Mouse (Mus musculus) embryonic facial prominence, embryonic 10.5 days (tissue): ENCODE measurements around the gene Scn4a. TPM values are rescaled to one million over a fixed set of nuclear protein-coding genes. Genes with fewer than 3 reads are reported as not detected.

Experiments
- DNase-seq: peaks from one replicate; pipeline ENCODE4 v3.0.0-alpha.2; 2017; ENCODE audit warnings: low spot score
- H3K27ac ChIP-seq: fragments of 300-500 bp; sonication (generic); replicated peaks from 2 replicates; pipeline ENCODE4 v1.5.1; 2016; ENCODE audit warnings: mild to moderate bottlenecking
- H3K27me3 ChIP-seq: fragments of 300-500 bp; sonication (generic); replicated peaks from 2 replicates; pipeline ENCODE4 v1.6.1; 2016; ENCODE audit warnings: low read depth, mild to moderate bottlenecking; ENCODE audit not compliant: poor library complexity, severe bottlenecking
- H3K36me3 ChIP-seq: fragments of 300-500 bp; sonication (generic); replicated peaks from 2 replicates; pipeline ENCODE4 v1.6.1; 2016; ENCODE audit warnings: mild to moderate bottlenecking, moderate library complexity
- H3K4me1 ChIP-seq: fragments of 300-500 bp; sonication (generic); 2 replicates; pipeline ENCODE4 v1.6.1; 2016
- H3K4me3 ChIP-seq: fragments of 300-500 bp; sonication (generic); 2 replicates; pipeline ENCODE4 v1.5.1; 2016; ENCODE audit warnings: mild to moderate bottlenecking, moderate library complexity
- H3K9me3 ChIP-seq: fragments of 300-500 bp; sonication (generic); 2 replicates; pipeline ENCODE4 v1.6.1; 2016; ENCODE audit warnings: mild to moderate bottlenecking
- WGBS: fragments of 180-500 bp; shearing (Covaris S2); methylation state at CpG from one replicate; pipeline ENCODE4 v1.1.7; 2016; 5-methylcytosine and 5-hydroxymethylcytosine counted together
- polyA plus RNA-seq: library from polyadenylated mRNA; unstranded; fragments of >200 nt; fragmentation: Nextera tagmentation; extraction: Ambion mirVana; gene quantifications from 2 replicates; pipeline ENCODE4 v1.2.1, GENCODE M21; 2016

Gene Scn4a
- polyA plus RNA-seq, 1 experiment from 2014 or later = 0.04 TPM

DNA sequence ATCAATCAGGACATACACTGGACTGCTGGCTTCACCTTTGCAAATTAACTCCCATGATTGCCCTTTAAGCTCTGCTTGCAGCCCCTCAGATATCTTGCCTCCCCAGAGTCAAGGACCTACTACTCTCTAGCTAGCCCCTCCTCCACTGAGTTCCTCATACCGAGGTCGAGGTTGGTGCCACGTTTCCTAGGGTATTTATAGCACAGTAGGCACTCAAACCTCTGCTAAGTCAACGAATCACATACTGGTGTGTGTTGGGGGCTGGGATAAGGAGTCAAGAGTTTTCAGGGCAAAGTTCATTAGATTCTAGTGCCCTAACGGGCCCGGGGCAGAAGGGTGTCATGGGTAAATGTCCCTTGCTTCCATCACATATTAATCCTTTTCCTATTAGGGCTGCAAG, 24.0 kb downstream of the Scn4a start:
- WGBS = 75% methylated on average over 6 of the region's 6 CpGs
- H3K27ac ChIP-seq = no peak overlapping the region
- H3K9me3 ChIP-seq = no peaks in the 10 kb centered on the region
- H3K4me3 ChIP-seq = no peak overlapping the region
- H3K27me3 ChIP-seq = no peaks in the 10 kb centered on the region
- DNase-seq = no peak
- H3K4me1 ChIP-seq = peaks cover 40% of the 10 kb centered on the region
- H3K36me3 ChIP-seq = no peaks in the 10 kb centered on the region

DNA sequence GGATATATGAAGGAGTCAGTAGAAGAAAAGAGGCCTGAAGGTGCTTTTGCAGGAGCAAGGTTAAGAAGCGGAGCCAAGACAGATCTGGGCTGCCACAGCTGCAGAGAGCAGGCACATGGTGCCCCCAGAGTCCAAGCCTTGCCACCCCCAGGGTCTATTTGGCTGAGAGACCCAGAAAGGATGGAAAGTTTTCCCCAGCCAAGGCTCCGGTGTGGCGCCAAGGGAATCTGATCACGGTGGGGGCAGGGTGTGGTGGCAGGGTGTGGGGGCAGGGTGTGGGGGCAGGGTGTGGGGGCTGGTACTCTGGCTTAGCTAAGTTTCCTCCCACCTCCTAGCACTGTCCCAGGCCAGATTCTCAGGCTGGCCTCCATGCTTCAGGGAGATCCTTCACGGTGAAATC, 24.6 kb downstream of the Scn4a start:
- no peaks in the 10 kb centered on the region for H3K9me3 ChIP-seq
- DNase-seq = no peak
- 0 out of 2 replicates have a peak overlapping the region, but pooled peaks have one; percentile 11 for H3K27ac ChIP-seq
- WGBS = 66% methylated on average over 5 of the region's 5 CpGs
- H3K4me3 ChIP-seq = no peak overlapping the region
- H3K36me3 ChIP-seq = no peaks in the 10 kb centered on the region
- no peaks in the 10 kb centered on the region for H3K27me3 ChIP-seq
- peaks cover 34% of the 10 kb centered on the region for H3K4me1 ChIP-seq

DNA sequence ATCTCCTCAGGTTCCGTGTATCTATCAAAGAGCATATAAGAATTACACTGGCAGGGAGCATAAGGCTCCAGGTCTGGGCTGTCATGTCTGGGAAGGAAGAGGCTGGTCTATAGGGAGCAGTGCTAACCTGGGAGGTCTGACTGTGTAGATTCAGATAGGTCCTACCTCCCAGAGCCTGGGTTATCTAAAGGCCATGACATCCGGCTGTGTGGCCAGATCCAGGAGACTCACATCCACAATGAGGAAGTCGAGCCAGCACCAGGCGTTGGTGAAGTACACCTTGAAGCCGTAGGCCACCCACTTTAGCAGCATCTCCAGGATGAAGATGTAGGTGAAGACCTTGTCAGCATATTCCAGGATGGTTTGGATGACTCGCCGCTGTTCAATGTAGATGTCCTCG, 26.6 kb downstream of the Scn4a start:
- Histone ChIP-seq H3K27me3 (no peaks in the 10 kb centered on the region), H3K4me1 (peaks cover 29% of the 10 kb centered on the region), H3K36me3 (no peaks in the 10 kb centered on the region), H3K9me3 (no peaks in the 10 kb centered on the region), H3K4me3 (no peak overlapping the region), H3K27ac (no peak overlapping the region)
- WGBS = 86% methylated on average over 8 of the region's 8 CpGs
- DNase-seq = no peak

DNA sequence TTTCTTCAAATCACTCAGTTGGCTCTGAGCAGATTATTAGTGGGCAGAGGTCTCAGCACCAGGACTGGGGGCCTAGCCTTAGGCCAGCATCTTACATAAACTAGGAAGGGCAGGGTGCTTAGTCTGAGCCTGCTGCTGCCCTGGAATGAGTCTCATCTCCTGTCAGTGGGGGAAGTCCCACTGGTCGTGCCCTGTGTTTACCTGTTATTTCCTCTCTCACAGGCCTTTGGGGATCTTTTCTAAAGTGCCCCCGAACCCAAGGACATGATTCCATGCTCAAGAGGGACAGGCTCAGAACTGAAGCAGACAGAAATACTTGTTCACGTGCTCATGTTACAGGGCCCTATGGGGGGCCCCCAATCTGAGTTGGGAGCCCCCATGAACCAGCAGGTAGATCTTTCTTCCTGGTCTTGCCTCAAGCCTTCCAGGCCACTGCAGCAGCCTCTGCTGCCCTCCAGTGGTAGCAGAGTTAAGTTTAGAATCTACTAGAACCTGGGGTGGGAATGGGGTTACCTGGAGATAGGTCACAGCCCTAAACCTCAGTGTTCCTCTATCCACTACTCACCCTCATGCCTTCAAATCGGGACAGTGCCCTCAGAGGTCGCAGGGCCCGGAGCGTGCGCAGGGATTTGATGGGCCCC, 27.4 kb downstream of the Scn4a start:
- 68% methylated on average over 8 of the region's 8 CpGs for WGBS

DNA sequence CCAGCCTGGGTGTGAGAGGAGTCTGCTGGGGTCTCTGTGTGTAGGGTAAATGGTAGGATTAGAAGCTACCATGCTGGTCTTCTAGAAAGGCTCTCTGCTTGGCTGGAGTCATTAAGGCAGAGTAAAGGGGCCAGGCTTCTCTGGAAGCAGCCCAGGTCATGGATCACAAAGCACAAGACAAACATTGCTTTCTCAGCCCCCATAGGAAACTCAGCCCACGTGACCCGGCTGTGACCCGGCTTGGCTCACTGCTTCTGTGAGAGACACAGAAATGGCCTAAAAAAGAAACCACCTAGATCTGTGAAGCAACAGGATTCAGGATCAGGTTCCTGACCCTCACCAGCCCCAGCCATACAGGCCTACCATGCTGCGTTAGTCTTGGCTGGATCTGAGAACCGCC, 28.2 kb downstream of the Scn4a start:
- no peak for DNase-seq
- Histone ChIP-seq H3K27ac (peak overlapping the region; percentile 40; the same call in 1 of the 2 replicates), H3K4me3 (no peak overlapping the region), H3K27me3 (no peaks in the 10 kb centered on the region), H3K9me3 (no peaks in the 10 kb centered on the region), H3K36me3 (no peaks in the 10 kb centered on the region), H3K4me1 (peaks cover 29% of the 10 kb centered on the region)
- 66% methylated on average over 5 of the region's 5 CpGs for WGBS

More for the DNA sequence above, 27.4 kb downstream of the Scn4a start:
- Histone ChIP-seq H3K27ac (peak overlapping the region; percentile 40; the same call in 1 of the 2 replicates), H3K4me3 (no peak overlapping the region), H3K27me3 (no peaks in the 10 kb centered on the region), H3K9me3 (no peaks in the 10 kb centered on the region), H3K4me1 (peaks cover 29% of the 10 kb centered on the region), H3K36me3 (no peaks in the 10 kb centered on the region)
- DNase-seq = peak; percentile 65

DNA sequence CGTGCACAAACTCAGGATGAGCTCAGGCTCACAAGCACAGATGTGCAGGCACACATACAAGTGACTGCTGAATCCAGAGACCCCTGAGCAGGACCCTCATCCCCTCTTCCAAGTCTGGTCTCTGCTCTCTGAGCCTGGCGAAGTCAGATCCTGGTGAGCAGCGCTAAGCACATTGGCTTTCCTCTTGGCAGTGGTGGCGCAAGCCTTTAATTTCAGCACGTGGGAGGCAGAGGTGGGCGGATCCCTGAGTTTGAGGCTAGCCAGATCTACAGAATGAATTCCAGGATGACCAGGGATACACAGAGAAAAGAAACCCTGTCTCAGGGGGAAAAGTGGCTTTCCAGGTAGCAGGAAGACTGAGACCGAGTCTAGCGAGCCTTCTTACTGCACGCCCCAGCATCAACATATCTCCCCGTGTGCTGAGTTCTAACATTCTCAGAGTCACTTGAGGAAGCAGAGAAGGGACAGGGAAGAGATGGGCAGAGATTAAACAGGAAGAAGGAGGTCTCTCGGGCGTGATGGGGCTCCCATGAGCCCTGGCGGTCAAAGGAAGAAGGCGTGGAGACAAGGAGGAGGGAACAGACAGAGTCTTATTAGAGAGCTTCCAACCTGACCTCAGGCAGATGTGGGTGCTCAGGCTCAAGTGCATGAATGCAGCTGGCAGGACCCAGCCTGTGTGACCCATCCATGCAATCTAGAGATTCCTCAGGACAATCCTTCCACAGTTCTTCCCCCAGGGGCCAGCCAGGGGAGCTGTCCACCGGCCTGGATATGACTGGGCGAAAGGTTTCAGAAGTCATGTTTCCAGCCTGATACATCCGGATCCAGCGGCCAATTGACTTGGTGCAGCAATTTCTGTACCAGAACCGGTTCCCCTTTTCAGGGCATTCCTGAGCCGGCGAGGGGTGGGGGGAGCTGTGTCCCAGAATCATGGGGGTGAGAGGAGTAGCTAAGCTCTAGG, 34.4 kb downstream of the Scn4a start:
- no peaks in the 10 kb centered on the region for H3K9me3 ChIP-seq
- DNase-seq = no peak
- no peak overlapping the region for H3K27ac ChIP-seq
- H3K4me3 ChIP-seq = no peak overlapping the region
- WGBS = 75% methylated on average over 21 of the region's 21 CpGs
- H3K4me1 ChIP-seq = peaks cover 56% of the 10 kb centered on the region
- H3K27me3 ChIP-seq = 0 out of 2 replicates have a peak, but pooled peaks cover 3% of the 10 kb centered on the region
- H3K36me3 ChIP-seq = no peaks in the 10 kb centered on the region

DNA sequence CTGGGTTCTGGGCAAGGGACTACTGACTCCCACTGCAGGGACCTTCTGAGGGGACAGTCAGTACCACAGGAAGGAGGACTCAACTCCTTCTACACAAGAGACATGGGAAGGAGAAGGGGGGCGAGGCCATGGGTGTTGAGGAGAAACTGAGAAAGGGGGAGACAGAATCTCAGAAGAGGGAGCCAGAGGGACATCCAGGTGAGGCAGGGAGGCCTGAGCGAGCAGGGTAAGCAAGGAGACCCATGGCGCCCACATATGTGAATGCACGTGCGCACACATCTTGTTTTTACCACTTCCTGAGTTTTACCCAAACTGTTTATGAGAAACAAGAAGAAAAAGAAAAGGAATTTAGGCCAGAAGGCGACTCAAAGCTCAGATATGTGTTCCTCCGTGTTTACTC, 35.3 kb downstream of the Scn4a start:
- H3K36me3 ChIP-seq = no peaks in the 10 kb centered on the region
- WGBS = 86% methylated on average over 7 of the region's 7 CpGs
- no peak overlapping the region for H3K4me3 ChIP-seq
- 0 out of 2 replicates have a peak, but pooled peaks cover 3% of the 10 kb centered on the region for H3K27me3 ChIP-seq
- no peaks in the 10 kb centered on the region for H3K9me3 ChIP-seq
- H3K27ac ChIP-seq = peak overlapping the region; percentile 35
- H3K4me1 ChIP-seq = peaks cover 65% of the 10 kb centered on the region
- DNase-seq = no peak

DNA sequence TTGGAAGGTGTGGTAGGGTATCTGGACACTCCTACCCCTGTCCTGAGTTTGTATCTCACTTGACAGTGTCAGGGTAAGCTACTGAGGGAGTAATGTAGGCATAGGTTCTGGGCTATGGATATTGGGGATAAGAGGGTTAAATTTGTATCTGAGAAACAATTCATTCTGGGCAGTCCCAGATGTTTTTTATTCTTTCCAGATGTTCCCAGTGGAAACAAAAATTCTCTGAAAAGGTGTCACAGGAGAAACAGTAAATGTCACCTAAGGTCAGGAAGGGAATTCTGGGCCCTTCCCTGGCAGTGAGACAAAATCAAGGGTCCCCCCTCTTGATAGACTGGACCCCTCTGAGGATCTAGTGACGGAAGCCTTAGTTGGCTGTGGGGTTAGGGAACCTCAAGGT, 36.7 kb downstream of the Scn4a start:
- WGBS = 41% methylated on average over 1 of the region's 1 CpGs
- H3K4me3 ChIP-seq = no peak overlapping the region
- no peak for DNase-seq
- 0 out of 2 replicates have a peak, but pooled peaks cover 3% of the 10 kb centered on the region for H3K27me3 ChIP-seq
- no peak overlapping the region for H3K27ac ChIP-seq
- no peaks in the 10 kb centered on the region for H3K36me3 ChIP-seq
- H3K4me1 ChIP-seq = peaks cover 67% of the 10 kb centered on the region
- no peaks in the 10 kb centered on the region for H3K9me3 ChIP-seq

DNA sequence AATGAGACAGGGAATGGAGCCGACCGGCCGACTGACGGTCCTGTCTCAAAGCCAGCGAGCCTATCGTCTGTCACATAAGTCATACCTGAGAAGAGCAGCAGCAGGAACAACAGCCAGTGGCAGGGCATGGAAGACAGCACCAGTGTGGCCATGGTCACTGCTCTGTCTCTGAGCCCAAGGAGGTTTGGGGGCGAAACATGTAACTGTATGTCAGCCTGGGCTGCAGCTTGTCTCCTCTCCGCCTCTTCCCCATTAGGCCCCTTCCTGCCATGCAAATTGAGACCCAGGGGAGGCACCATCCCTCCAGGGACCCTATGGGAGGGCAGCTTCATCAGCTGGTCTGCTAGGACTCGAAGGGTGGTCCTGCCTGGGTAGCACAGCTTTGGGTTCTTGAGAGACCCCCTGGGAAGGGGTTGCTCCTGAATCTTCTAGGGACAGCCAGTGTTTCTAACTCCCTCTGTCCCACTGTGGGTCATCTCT, 38.7 kb downstream of the Scn4a start, which contains the start of gene Cd79b:
Gene Cd79b, minus strand, starts transcription at position 430 of the 480 bp plus-strand sequence.
- 51% methylated on average over 9 of the region's 9 CpGs for WGBS
- no peaks in the 10 kb centered on the region for H3K36me3 ChIP-seq
- peak; percentile 31 for DNase-seq
- 0 out of 2 replicates have a peak, but pooled peaks cover under 1% of the 10 kb centered on the region for H3K27me3 ChIP-seq
- H3K27ac ChIP-seq = peak within 1 kb of the TSS; percentile 68
- H3K9me3 ChIP-seq = no peaks in the 10 kb centered on the region
- 0 out of 2 replicates have a peak within 1 kb of the TSS, but pooled peaks have one; percentile 28 for H3K4me3 ChIP-seq
- H3K4me1 ChIP-seq = peaks cover 65% of the 10 kb centered on the region

DNA sequence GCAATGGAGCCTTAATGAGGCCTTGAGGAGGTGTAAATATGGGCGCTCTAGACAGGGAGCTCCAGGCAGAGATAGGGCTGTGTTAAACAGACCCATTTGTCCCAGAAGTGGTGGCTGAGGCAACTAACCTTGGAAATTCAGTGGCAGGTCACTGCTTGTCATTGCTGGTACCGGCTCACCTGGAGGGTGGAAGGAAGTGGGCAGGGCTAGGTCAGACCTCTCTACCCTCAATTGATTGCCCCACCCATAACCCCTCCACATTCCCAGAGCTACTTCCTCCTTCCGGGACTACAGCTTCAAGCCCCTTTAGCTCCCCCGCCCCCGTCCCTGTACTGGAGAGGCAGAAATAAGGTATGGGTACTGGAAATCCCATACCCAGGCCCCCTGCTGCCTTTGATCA, 39.6 kb downstream of the Scn4a start:
- Histone ChIP-seq H3K36me3 (no peaks in the 10 kb centered on the region), H3K27ac (peak overlapping the region; percentile 68), H3K27me3 (no peaks in the 10 kb centered on the region), H3K9me3 (no peaks in the 10 kb centered on the region), H3K4me3 (0 out of 2 replicates have a peak overlapping the region, but pooled peaks have one; percentile 28), H3K4me1 (peaks cover 56% of the 10 kb centered on the region)
- WGBS = 45% methylated on average over 5 of the region's 5 CpGs
- DNase-seq = no peak

DNA sequence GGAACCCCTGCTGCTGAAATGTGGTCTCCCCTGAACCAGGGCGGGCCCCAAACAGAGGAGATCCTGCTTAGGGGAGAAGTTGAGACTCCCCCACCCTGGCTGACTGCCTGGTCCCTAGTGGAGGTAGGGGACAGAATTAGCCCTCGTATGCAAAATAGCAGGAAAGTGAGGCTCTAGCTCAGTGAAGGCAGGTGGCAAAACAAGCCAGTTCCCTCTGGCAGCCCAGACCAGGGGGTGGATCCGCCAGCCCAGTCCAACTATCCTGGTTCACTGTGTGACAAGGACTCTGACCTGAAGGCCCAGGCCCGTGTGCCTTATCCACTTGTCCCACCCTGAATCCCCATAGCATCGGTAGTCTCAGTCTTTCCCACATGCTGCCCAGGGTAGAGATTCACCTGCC, 43.0 kb downstream of the Scn4a start:
- DNase-seq = no peak
- Histone ChIP-seq H3K27ac (no peak overlapping the region), H3K27me3 (no peaks in the 10 kb centered on the region), H3K36me3 (no peaks in the 10 kb centered on the region), H3K4me3 (no peak overlapping the region), H3K4me1 (peaks cover 36% of the 10 kb centered on the region), H3K9me3 (no peaks in the 10 kb centered on the region)
- WGBS = 61% methylated on average over 5 of the region's 5 CpGs

DNA sequence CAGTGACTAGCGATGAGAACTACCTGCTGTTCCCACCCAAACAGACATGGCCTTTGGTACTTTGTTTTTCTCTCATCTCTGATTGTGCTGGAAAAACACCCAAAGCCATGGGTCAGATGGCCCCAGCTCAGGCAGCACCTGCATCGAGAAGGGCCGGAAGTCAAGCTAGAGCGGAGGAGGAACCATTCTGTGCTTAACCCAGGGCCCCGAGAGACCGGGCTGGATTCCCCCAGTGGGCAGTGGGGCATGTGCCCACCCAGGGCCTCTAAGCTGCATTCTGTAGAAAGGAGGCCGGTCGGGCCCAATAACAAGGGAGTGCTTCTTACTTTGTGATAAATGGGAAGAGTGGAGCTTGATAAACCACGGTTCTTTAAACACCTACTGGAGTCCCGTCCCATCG, 44.9 kb downstream of the Scn4a start:
- no peak for DNase-seq
- no peak overlapping the region for H3K4me3 ChIP-seq
- no peaks in the 10 kb centered on the region for H3K36me3 ChIP-seq
- no peaks in the 10 kb centered on the region for H3K27me3 ChIP-seq
- H3K4me1 ChIP-seq = peaks cover 16% of the 10 kb centered on the region
- H3K9me3 ChIP-seq = no peaks in the 10 kb centered on the region
- WGBS = 81% methylated on average over 11 of the region's 11 CpGs
- H3K27ac ChIP-seq = no peak overlapping the region
